Mouse (Mus musculus) MEL-GATA-1-ER (cell line): ENCODE measurements at regions not wholly inside any gene's neighbourhood (a gene's known extent, or its start where the extent isn't known, plus 50 kb on each side); places are given as distances from the start of the nearest gene placed in this dataset.

ENCODE experiments used
- DNase-seq: peaks from one replicate; pipeline ENCODE4 v3.0.0-alpha.2; 2012; ENCODE audit warnings: low read depth; ENCODE audit errors: extremely low read depth

DNA sequence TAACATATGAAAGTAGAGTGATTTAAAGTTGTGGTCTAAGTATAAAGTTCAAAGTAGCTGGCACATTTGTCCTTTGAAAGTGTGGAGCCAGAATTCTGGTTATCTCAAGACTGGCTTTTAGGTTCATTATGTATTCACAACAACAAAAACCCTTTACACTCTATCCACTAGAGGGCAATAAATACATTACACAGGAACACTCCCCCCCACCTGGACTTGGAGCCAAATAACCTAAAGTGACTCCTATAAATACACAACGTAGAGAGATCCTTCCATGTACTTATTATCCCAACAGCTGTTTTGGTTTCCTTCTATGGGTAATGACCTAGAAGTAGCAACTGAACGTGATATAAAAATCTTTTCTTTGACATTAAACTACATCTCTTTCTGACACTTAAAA lies 1235.8 kb downstream of the Pcdh19 start:
- DNase-seq = peak; percentile 39
